Mouse (Mus musculus) neutrophil, adult 59 days (primary cell): ENCODE measurements around the gene Tcerg1l. TPM values are rescaled to one million over a fixed set of nuclear protein-coding genes. Genes with fewer than 3 reads are reported as not detected.

Experiments
- total RNA-seq, 2 experiments: library from RNA; stranded (reverse); gene quantifications; 1 replicate in 1 of 2; 2 replicates in 1 of 2; pipeline ENCODE4 v1.2.4; 2023

Gene Tcerg1l
- 1 to 10 TPM in 1 of 2 experiments, under 1 TPM in 1; 0.36 to 1.3 TPM for total RNA-seq

DNA sequence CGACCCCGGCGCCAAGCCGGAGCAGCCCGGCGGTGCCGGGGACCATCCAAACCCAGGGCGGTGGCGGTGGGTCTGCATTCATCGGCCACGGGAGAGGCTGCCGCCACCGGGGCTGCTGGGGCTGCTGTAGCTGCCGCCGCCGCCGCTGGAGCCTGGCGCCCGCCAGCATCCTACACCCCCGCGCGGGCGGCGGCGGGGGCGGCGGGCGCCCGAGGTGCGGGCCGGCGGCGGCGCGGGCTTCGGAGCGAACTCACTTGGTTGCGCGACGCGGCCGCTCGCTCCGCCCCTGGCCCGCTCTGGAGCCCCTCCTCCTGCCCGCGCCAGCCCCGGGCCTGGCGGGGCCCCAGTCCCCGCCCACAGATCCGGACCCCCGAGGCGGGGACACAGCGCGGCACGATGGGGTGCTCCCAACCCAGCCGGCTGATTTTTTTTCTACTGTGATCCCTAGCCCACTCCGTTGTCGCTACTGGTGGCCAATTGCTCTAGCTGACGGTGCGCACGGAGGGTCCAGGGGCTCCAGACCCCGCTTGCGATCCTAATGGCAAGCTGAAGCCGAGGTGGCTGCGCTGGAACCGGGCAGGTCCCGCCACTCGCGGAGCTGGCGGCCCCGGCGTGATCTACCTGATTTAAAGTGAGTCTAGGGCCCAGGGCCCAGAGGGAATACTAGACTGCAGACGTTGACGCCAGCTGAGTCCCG lies at the start of gene Tcerg1l:
TSS of gene Tcerg1l (minus strand) at position 246 of the 697 bp plus-strand sequence.

